Mouse (Mus musculus): Measurements from ENCODE around the gene Prim2. TPM values are rescaled to one million over a fixed set of nuclear protein-coding genes. Genes with fewer than 3 reads are reported as not detected.

Prim2 gene
- polyA plus RNA-seq, 1 experiment = 15.6 TPM

DNA sequence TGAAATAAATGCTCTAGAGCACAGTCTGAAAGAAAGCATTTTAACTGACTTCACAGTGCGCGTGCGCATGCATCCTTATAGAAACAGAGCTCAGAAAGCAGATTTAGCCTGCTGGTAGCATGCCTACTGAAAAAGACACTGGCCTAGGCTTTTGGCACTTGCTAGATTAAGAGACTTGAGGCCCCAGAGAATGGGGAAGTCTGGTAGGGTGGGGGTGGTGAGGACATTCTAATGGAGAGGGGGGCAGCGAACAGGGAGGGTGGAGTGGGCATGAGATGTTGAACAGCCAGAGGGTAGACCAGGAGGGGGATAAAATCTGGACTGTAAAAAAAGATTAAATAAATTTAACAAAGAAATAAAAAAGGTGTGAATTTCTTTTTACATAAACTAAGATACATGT lies 158.3 kb downstream of the Prim2 start:
- Histone ChIP-seq H3K27ac (ENCODE audit: insufficient read depth, low read depth, low read length) (no peak overlapping the region), H3K4me1 (ENCODE audit: control insufficient read depth, insufficient read depth, low read length) (peaks cover 2% of the 10 kb centered on the region; the same call in 1 of the 2 replicates), H3K4me3 (ENCODE audit: insufficient read depth, low read length) (no peak overlapping the region)
- no peak for TF ChIP-seq CTCF (IDR thresholded peaks at IDR 0.05; ENCODE audit: low read depth, low read length)

- H3K4me1 ChIP-seq (ENCODE audit: control insufficient read depth, insufficient read depth, low read length) = peaks cover 12% of the 10 kb centered on the region
- H3K4me3 ChIP-seq (ENCODE audit: insufficient read depth, low read length) = no peak overlapping the region
- no peak overlapping the region for H3K27ac ChIP-seq (ENCODE audit: insufficient read depth, low read depth, low read length)
- TF ChIP-seq POLR2A (IDR thresholded peaks at IDR 0.05; ENCODE audit: borderline replicate concordance, low read depth, low read length) (no peak), CTCF (IDR thresholded peaks at IDR 0.05; ENCODE audit: low read depth, low read length) (no peak)
These were observed 165.2 kb downstream of the Prim2 start for GRCm38 (mm10) chr1:33504371-33504770.

DNA sequence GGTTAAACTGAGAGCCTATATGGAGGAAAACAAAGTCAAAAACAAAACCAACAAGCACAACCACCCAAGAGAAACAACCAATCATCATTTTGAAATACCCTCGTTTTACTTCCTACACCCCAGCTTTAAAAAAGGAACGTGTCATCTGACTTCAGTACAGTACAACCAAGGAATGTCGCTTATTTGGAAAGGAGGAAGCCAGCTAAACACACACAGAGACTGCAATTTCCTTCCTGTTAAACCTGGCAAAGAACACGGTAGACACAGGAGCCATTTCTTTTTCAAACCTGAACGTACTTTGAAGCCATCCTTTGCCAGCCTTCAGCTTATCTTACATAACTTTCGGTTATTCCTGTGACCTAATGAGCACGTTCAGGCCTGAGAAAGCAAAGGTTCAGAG lies 166.7 kb downstream of the Prim2 start:
- H3K27ac ChIP-seq (ENCODE audit: insufficient read depth, low read depth, low read length) = peak overlapping the region; percentile 85
- TF ChIP-seq CTCF (IDR thresholded peaks at IDR 0.05; ENCODE audit: low read depth, low read length) (no peak), POLR2A (IDR thresholded peaks at IDR 0.05; ENCODE audit: borderline replicate concordance, low read depth, low read length) (no peak)
- H3K4me3 ChIP-seq (ENCODE audit: insufficient read depth, low read length) = peak overlapping the region; percentile 38
- H3K4me1 ChIP-seq (ENCODE audit: control insufficient read depth, insufficient read depth, low read length) = peaks cover 12% of the 10 kb centered on the region

GRCm38 (mm10) chr1:33502298-33502697 lies 167.3 kb downstream of the Prim2 start:
- peaks cover 12% of the 10 kb centered on the region for H3K4me1 ChIP-seq (ENCODE audit: control insufficient read depth, insufficient read depth, low read length)
- H3K27ac ChIP-seq (ENCODE audit: insufficient read depth, low read depth, low read length) = peak overlapping the region; percentile 85
- H3K4me3 ChIP-seq (ENCODE audit: insufficient read depth, low read length) = no peak overlapping the region
- TF ChIP-seq POLR2A (IDR thresholded peaks at IDR 0.05; ENCODE audit: borderline replicate concordance, low read depth, low read length) = no peak
- no peak for TF ChIP-seq CTCF (IDR thresholded peaks at IDR 0.05; ENCODE audit: low read depth, low read length)

DNA sequence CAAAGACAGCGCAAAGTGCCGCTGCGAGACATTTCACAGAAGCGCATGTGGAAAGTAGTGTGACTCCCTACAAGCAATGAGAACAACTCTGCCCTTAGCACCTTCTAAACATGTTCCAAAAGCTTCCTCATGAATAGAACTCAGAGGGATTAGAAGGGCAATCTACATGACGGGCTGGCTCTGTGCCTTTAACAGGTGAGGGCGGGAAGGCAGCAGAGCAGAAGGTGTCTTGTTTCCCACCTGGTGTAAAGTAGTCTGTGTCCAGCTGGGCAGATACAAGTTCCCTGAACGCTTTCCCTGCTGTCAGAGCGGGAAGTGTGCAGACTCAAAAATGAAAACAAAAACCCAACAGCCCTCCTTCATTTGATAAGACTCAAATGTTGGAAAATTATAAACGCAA lies 169.5 kb downstream of the Prim2 start:
- Histone ChIP-seq H3K4me3 (ENCODE audit: insufficient read depth, low read length) (no peak overlapping the region), H3K4me1 (ENCODE audit: control insufficient read depth, insufficient read depth, low read length) (peaks cover 12% of the 10 kb centered on the region), H3K27ac (ENCODE audit: insufficient read depth, low read depth, low read length) (no peak overlapping the region)
- TF ChIP-seq CTCF (IDR thresholded peaks at IDR 0.05; ENCODE audit: low read depth, low read length) (no peak), POLR2A (IDR thresholded peaks at IDR 0.05; ENCODE audit: borderline replicate concordance, low read depth, low read length) (no peak)

DNA sequence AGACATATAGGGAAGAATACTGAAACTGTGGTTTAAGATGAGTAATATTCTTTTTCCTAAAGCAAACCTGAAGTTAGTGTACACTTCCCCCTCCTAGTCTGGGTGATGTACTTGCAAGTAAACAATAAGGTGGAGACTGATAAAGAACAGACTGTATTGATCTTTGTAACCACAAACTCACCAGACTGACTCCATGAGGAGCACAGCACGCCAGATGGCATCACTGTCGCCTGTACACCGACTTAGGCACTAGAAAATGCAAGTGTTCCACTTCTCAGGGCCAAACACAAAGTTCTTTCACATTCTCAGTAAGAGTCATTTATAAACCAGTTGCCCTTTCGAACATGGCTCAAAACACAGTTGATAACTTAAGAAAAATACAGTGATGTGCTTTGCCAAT lies 170.0 kb downstream of the Prim2 start:
- peaks cover 12% of the 10 kb centered on the region for H3K4me1 ChIP-seq (ENCODE audit: control insufficient read depth, insufficient read depth, low read length)
- H3K4me3 ChIP-seq (ENCODE audit: insufficient read depth, low read length) = no peak overlapping the region
- H3K27ac ChIP-seq (ENCODE audit: insufficient read depth, low read depth, low read length) = no peak overlapping the region
- no peak for TF ChIP-seq CTCF (IDR thresholded peaks at IDR 0.05; ENCODE audit: low read depth, low read length)
- no peak for TF ChIP-seq POLR2A (IDR thresholded peaks at IDR 0.05; ENCODE audit: borderline replicate concordance, low read depth, low read length)

GRCm38 (mm10) chr1:33496128-33496527 lies 173.5 kb downstream of the Prim2 start:
- TF ChIP-seq POLR2A (IDR thresholded peaks at IDR 0.05; ENCODE audit: borderline replicate concordance, low read depth, low read length) (no peak), CTCF (IDR thresholded peaks at IDR 0.05; ENCODE audit: low read depth, low read length) (no peak)

GRCm38 (mm10) chr1:33495586-33495985 lies 174.0 kb downstream of the Prim2 start:
- Histone ChIP-seq H3K4me3 (ENCODE audit: insufficient read depth, low read length) (no peak overlapping the region), H3K4me1 (ENCODE audit: control insufficient read depth, insufficient read depth, low read length) (no peaks in the 10 kb centered on the region), H3K27ac (ENCODE audit: insufficient read depth, low read depth, low read length) (no peak overlapping the region)
- TF ChIP-seq POLR2A (IDR thresholded peaks at IDR 0.05; ENCODE audit: borderline replicate concordance, low read depth, low read length) (no peak), CTCF (IDR thresholded peaks at IDR 0.05; ENCODE audit: low read depth, low read length) (no peak)

More at GRCm38 (mm10) chr1:33496128-33496527, 173.5 kb downstream of the Prim2 start:
- Histone ChIP-seq H3K27ac (ENCODE audit: insufficient read depth, low read depth, low read length) (no peak overlapping the region), H3K4me1 (ENCODE audit: control insufficient read depth, insufficient read depth, low read length) (no peaks in the 10 kb centered on the region; the same call in 1 of the 2 replicates), H3K4me3 (ENCODE audit: insufficient read depth, low read length) (no peak overlapping the region)

GRCm38 (mm10) chr1:33495203-33495553 lies 174.4 kb downstream of the Prim2 start:
- no peak for TF ChIP-seq CTCF (IDR thresholded peaks at IDR 0.05; ENCODE audit: low read depth, low read length)
- no peaks in the 10 kb centered on the region for H3K4me1 ChIP-seq (ENCODE audit: control insufficient read depth, insufficient read depth, low read length)
- H3K27ac ChIP-seq (ENCODE audit: insufficient read depth, low read depth, low read length) = no peak overlapping the region
- H3K4me3 ChIP-seq (ENCODE audit: insufficient read depth, low read length) = no peak overlapping the region

GRCm38 (mm10) chr1:33494524-33495202 lies 174.9 kb downstream of the Prim2 start:
- no peaks in the 10 kb centered on the region for H3K4me1 ChIP-seq (ENCODE audit: control insufficient read depth, insufficient read depth, low read length)
- TF ChIP-seq CTCF (IDR thresholded peaks at IDR 0.05; ENCODE audit: low read depth, low read length) (no peak), POLR2A (IDR thresholded peaks at IDR 0.05; ENCODE audit: borderline replicate concordance, low read depth, low read length) (no peak)
- H3K4me3 ChIP-seq (ENCODE audit: insufficient read depth, low read length) = no peak overlapping the region
- H3K27ac ChIP-seq (ENCODE audit: insufficient read depth, low read depth, low read length) = no peak overlapping the region

DNA sequence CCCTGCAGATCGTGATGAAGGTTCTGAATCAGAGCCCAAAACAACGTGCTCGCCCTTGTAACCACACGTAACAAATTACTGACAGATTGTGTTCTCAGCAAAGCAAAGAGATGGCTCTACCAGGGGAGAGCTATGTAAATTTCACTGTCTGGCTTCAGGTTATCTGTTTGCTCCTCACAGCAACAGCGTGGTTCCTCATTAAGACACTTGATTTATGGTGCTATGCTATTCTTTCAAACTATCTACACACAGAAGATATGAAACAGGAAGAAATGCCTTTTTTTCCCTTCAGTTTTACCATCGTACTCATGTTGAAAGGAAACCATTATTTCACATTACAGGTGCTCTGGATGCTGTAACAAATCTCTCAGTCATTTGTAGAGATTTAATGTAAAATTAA lies 179.4 kb downstream of the Prim2 start:
- no peak overlapping the region for H3K27ac ChIP-seq (ENCODE audit: insufficient read depth, low read depth, low read length)

More for the DNA sequence above, 179.4 kb downstream of the Prim2 start:
- TF ChIP-seq POLR2A (IDR thresholded peaks at IDR 0.05; ENCODE audit: borderline replicate concordance, low read depth, low read length) = no peak
- no peak for TF ChIP-seq CTCF (IDR thresholded peaks at IDR 0.05; ENCODE audit: low read depth, low read length)
- Histone ChIP-seq H3K4me3 (ENCODE audit: insufficient read depth, low read length) (no peak overlapping the region), H3K4me1 (ENCODE audit: control insufficient read depth, insufficient read depth, low read length) (no peaks in the 10 kb centered on the region)

Data from bone marrow macrophage, adult 2 months (primary cell).